9 mouse cellular contexts compared by ENCODE assay signal in the genomic region with DNA sequence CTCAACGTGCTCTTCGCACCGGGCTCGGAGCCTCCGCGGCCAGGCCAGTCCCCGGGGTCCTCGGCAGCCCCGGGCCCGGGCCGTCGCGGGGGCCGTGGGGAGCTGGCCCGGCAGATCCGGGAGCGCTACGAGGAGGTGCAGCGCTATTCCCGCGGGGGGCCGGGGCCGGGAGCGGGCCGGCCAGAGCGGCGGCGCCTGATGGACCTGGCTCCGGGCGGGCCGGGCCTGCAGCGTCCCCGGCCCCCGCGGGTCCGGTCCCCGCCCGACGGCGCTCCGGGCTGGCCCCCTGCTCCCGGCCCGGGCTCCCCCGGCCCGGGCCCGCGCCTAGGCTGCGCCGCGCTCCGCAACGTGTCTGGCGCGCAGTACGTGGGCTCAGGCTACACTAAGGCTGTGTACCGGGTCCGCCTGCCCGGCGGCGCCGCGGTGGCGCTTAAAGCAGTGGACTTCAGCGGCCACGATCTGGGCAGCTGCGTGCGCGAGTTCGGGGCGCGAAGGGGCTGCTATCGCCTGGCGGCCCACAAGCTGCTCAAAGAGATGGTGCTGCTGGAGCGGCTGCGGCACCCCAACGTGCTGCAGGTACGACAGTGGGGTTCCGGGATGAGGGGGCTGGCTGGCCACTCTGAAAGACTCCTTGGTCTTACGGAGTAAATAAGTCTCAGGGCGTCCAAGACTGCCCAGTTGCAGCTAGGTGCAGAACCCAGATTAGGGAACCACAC. TPM values are rescaled to one million over a fixed set of nuclear protein-coding genes. Genes with fewer than 3 reads are reported as not detected.
DNase-seq lines count a peak whose midpoint lies in the region; ATAC-seq and TF ChIP-seq lines count a peak whose summit lies in the region.
"Had no signal": no experiment of that assay in that cellular context is flagged by ENCODE, and none has a peak within 500 bp of the region (broad histone marks: within the 10 kb centered on the region; RNA-seq: fewer than 3 reads in every experiment).

No protein-coding gene starts in this region.

- peak overlapping the region; percentile 81 for H3K9ac ChIP-seq in midbrain, embryonic 15.5 days

- no peak for ATAC-seq in G1E (ENCODE audit: extremely low read depth, insufficient number of reproducible peaks, low FRiP score, poor library complexity, severe bottlenecking)
- peak; percentile 61 for ATAC-seq in midbrain, embryonic 15.5 days (replicated peaks)
- no peak for ATAC-seq in erythroid progenitor cell, adult 5-6 weeks (replicated peaks; ENCODE audit: low FRiP score, poor library complexity, severe bottlenecking)

- no peaks in the 10 kb centered on the region for H3K4me1 ChIP-seq in G1E (ENCODE audit: insufficient read depth, low read depth, low read length)
- peaks cover 52% of the 10 kb centered on the region for H3K4me1 ChIP-seq in midbrain, embryonic 15.5 days

- no peak for TF ChIP-seq CTCF in gastrocnemius, adult 2 months (IDR thresholded peaks at IDR 0.05)
- TF ChIP-seq CTCF in G1E (IDR thresholded peaks at IDR 0.05; ENCODE audit: low read depth, low read length): no peak

- H3K27ac ChIP-seq in gastrocnemius, adult 2 months: peak overlapping the region; percentile 94
- peak overlapping the region; percentile 79 for H3K27ac ChIP-seq in midbrain, embryonic 15.5 days

- H3K9me3 ChIP-seq in G1E (replicated peaks): peaks cover 87% of the 10 kb centered on the region
- H3K9me3 ChIP-seq in midbrain, embryonic 15.5 days: no peaks in the 10 kb centered on the region

- peak overlapping the region; percentile 96 for H3K4me3 ChIP-seq in gastrocnemius, adult 2 months
- H3K4me3 ChIP-seq in G1E (ENCODE audit: low read depth, low read length): peak overlapping the region; percentile 4; the same call in 1 of the 2 replicates
- H3K4me3 ChIP-seq in midbrain, embryonic 15.5 days: peak overlapping the region; percentile 78

- peak; percentile 74 for DNase-seq in gastrocnemius, adult 2 months
- DNase-seq in gastrocnemius, postnatal 4 days (ENCODE audit: low spot score in 2 of 2): no peak
- DNase-seq in G1E (ENCODE audit: low spot score): no peak
- peak; percentile 50 to 54 for DNase-seq in cerebellum, postnatal 25 days
- DNase-seq in heart, postnatal 10 days: peak; percentile 50 to 61
- peak; percentile 43 for DNase-seq in left cerebral cortex, postnatal 4 days

- no peaks in the 10 kb centered on the region for H3K36me3 ChIP-seq in G1E (replicated peaks)
- no peaks in the 10 kb centered on the region for H3K36me3 ChIP-seq in midbrain, embryonic 15.5 days (replicated peaks)

- no peaks in the 10 kb centered on the region for H3K27me3 ChIP-seq in G1E (ENCODE audit: insufficient read depth, low read length)
- H3K27me3 ChIP-seq in midbrain, embryonic 15.5 days (replicated peaks): peaks cover 46% of the 10 kb centered on the region

- 0% methylated on average over 75 of the region's 80 CpGs for WGBS in midbrain, embryonic 15.5 days

- peak overlapping the region; percentile 95 for H3K4me2 ChIP-seq in midbrain, embryonic 15.5 days

- intact Hi-C loops in gastrocnemius, adult 2 months (cut with DNase I): loop anchor here (1.0 to 5.0 kb wide), 2 partner anchors 58 to 113 kb away; no protein-coding TSS in a partner anchor
- intact Hi-C loops in heart, postnatal 10 days (cut with DNase I): loop anchor here (5.0 kb wide), 1 partner anchor 103 kb away; no protein-coding TSS in a partner anchor
- intact Hi-C loops in left cerebral cortex, postnatal 4 days (cut with DNase I): no loop called here

RNA-seq across cellular contexts. Expression of a gene that starts 0.6 kb away (rescaled TPM):
- 100 to 1,000 TPM in 1 of 2 experiments, 10 to 100 TPM in 1; 96.3 to 115 TPM for total RNA-seq in gastrocnemius, adult 2 months (2021)
- total RNA-seq in gastrocnemius, postnatal 4 days (2021): 10 to 100 TPM; 42.7 to 46.8 TPM
- total RNA-seq in G1E (2014; fragmentation: Nextera tagmentation) (not detected in 2 replicates), G1E (2017) (not detected in 2 replicates)
- polyA plus RNA-seq in G1E (2012): not detected in 2 replicates
- total RNA-seq in heart, postnatal 10 days (2021): 10 to 100 TPM; 46.5 to 50.4 TPM
- 10 to 100 TPM; 22.1 to 25.2 TPM for total RNA-seq in left cerebral cortex, postnatal 4 days (2021)
- polyA plus RNA-seq in midbrain, embryonic 15.5 days (2015; fragmentation: Nextera tagmentation; extraction: Ambion mirVana): 4.3 and 5.5 TPM in 2 replicates
- total RNA-seq in erythroid progenitor cell, adult 5-6 weeks (2015; ENCODE audit: low replicate concordance): not detected in 2 replicates
- total RNA-seq in erythroid progenitor cell, adult 5-6 weeks (2017; ENCODE audit: low replicate concordance): 0.68 and 1.4 TPM in 2 replicates
- total RNA-seq: MEL had no signal

Comparison
In these comparisons a context has a peak if more than half of its experiments do, and no peak if none do; other contexts are left out.
1. DNase-seq: peak in gastrocnemius, adult 2 months (single experiment), cerebellum, postnatal 25 days (2 of 2), heart, postnatal 10 days (2 of 2) and left cerebral cortex, postnatal 4 days (single experiment); none in gastrocnemius, postnatal 4 days (0 of 2) and G1E (single experiment).
2. H3K4me3 ChIP-seq: peak in every context shown above with its lines; median percentile 96 in gastrocnemius, adult 2 months; 78 in midbrain, embryonic 15.5 days; 4 in G1E.
3. RNA of a gene that starts 0.6 kb away (total RNA-seq): 96.3 to 115 TPM in gastrocnemius, adult 2 months, 46.5 to 50.4 TPM in heart, postnatal 10 days, 42.7 to 46.8 TPM in gastrocnemius, postnatal 4 days and 22.1 to 25.2 TPM in left cerebral cortex, postnatal 4 days; 0.68 to 1.4 TPM in erythroid progenitor cell, adult 5-6 weeks and not detected in G1E; every median in the first group is over 4 times any median in the second.